Mouse (Mus musculus) small intestine, adult 2 months (tissue): ENCODE results near the gene Dcaf8.

ENCODE experiments used
- CTCF ChIP-seq: fragments of 200-500 bp; IDR thresholded peaks from 2 replicates; pipeline ENCODE4 v1.5.1; 2012; ENCODE audit warnings: low read depth, mild to moderate bottlenecking, control low read depth, inconsistent platforms, low read length, moderate library complexity, mixed read lengths; ENCODE audit not compliant: insufficient replicate concordance, insufficient read length; ENCODE audit errors: extremely low read depth
- POLR2A ChIP-seq: fragments of 200-500 bp; IDR thresholded peaks from 2 replicates; pipeline ENCODE4 v1.6.1; 2012; ENCODE audit warnings: low read depth, mild to moderate bottlenecking, control low read depth, inconsistent platforms, low read length, moderate library complexity

DNA sequence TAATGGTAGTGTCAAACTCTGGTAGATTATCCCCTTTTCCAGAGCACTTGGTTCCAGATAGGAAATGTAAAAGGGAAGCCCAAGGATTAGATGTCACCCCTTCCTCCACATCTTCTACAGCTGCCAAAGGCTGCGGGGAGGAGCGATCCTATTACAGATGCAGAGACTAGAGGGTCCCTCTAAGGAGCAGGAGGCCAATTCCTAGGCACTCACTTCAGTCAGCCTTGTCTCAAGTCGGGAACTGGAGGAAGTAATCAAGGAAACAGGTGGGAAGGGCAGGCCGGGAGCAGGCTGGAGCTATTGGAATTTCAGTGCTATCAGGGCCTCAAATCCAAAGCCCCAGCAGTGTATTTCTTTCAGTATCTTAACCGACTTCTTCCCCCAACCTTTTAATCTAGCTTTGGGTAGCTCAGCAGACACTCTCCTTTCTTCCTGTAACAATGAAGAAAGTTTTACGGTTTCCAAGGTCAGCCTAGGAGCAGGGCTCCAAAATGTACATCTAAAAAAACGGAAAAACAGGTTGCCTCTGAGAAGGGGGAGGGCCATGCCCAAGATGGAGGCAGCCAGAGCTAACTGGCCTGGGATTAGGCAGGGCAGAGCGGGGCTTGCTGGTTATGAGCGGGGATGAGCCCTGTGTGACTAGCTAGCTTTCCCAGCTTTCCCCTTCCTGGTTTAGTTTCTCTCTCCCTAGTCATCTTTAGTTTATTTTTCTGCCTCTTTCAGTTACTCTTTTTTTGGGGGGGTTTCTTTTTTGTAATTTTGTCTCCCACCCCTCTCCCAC, 56.3 kb downstream of the Dcaf8 start:
- TF ChIP-seq CTCF (no peak), POLR2A (no peak)
